Mouse (Mus musculus): Measurements from ENCODE around the gene Sgsm3. TPM values are rescaled to one million over a fixed set of nuclear protein-coding genes. Genes with fewer than 3 reads are reported as not detected.

The Sgsm3 gene
- 7.5 and 8.3 TPM in 2 replicates for polyA plus RNA-seq (2012; rRNA removed)

GRCm38 (mm10) chr15:80977620-80978334 lies at the start of gene Sgsm3:
Gene Sgsm3 (plus strand): TSS chr15:80977765.

GRCm38 (mm10) chr15:80948145-80949135 lies 29.1 kb upstream of the Sgsm3 start, which contains the start of gene Adsl:
Gene Adsl (plus strand): TSS chr15:80948490.

Other genes with a start within 250 kb of the Sgsm3 start
- gene Adsl, start 29.3 kb upstream of the Sgsm3 start, polyA plus RNA-seq (2012; rRNA removed): 39.6 and 44.3 TPM in 2 replicates
- gene Mrtfa, start 213.0 kb downstream of the Sgsm3 start, polyA plus RNA-seq (2012; rRNA removed): 3.0 and 3.3 TPM in 2 replicates